Mouse (Mus musculus): ENCODE results near the gene Slc22a12. TPM values are rescaled to one million over a fixed set of nuclear protein-coding genes. Genes with fewer than 3 reads are reported as not detected.

The Slc22a12 gene
- total RNA-seq, 2 experiments from 2014 or later = not detected

DNA sequence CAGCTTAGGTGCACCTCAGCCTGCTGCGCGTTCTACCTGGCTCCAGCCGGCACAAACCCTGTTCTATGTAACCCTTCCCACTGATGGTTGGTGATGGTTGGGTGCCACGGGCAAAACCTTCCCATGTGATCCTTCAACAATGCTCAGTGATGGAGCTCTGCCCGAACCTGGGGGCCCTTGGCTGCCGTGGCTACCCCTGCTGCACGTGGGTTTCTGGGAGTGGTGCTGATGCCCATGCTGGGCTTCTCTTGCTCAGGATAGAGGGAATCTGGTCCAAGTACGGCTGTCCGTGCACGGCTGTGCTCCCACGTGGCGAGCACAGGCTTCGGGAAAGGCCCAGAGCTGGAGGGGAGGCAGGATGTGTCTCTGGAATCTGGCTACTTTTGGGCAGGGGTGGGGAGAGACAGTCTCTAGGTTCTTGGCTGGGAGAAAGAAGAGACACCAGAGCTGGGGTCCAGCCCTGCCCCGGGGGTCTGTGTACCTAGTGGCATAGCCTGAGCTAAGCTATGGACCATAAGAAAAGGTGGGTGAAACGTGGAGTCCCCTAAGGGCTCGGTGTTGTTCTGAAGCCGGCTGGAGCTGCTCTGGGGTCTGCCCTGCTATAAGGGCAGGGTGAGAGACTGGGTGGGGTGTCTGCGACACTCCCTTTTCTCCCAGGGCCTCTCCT is 48.2 kb downstream of the Slc22a12 start:
- ATAC-seq (replicated peaks; ENCODE audit: poor library complexity) = no peak

DNA sequence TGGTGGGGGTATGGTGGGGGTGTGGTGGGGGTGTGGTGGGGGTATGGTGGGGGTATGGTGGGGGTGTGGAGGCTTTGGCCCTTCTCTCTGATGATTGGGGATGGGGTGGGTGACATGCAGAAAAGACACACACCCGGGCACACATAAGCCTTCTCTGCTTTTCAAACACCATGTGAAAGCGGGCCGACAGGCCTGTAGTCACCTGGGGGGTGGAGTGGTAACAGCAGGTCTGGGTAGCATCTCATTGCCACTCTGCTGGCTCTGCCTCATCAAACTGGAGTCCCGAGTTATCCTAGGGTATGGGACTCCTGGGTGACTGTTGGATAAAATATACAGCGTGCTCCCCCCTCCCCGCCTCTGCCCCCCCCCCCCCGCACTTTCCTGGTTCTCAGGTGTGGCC is 48.8 kb downstream of the Slc22a12 start:
- no peak for ATAC-seq (replicated peaks; ENCODE audit: poor library complexity)

DNA sequence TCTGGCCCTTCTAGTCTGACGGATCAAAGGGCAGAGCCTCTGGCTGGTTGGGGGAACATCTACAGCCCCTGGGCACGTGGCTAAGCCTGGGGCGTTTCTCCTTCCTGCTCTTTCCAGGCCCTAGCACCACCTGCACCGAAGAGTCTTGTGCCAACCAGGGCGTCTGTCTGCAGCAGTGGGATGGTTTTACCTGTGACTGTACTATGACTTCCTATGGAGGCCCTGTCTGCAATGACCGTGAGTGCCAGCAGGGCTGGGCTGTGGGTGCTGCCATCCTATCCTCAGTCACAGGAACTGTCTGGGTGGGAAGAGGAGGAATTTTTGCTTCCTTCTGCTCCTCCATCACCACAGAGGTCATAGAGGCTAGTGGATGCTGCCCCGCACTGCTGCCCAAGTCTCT is 49.6 kb downstream of the Slc22a12 start:
- ATAC-seq (replicated peaks; ENCODE audit: poor library complexity) = no peak

DNA sequence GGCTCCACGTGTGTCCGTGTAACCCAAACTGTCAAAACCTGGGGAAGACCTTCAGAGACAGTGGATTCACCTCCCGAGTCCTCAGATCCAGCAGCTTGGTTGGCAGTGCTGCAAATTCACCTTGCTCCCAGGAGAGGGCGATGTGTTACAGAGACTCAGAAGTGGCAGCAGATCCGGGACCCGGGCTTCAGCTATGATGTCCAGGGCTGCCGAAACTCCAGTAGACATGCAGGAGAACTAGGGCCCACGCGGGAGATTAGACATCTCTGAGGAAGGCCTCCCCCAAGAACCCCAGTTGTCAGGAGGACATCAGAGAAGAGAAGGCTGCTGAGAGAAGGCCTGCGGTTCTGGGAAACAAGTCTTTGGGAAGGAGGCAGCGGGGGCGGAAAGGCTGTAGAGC is 50.7 kb downstream of the Slc22a12 start:
- 0 out of 2 replicates have a peak, but pooled peaks have one; percentile 35 for ATAC-seq (replicated peaks; ENCODE audit: poor library complexity)

DNA sequence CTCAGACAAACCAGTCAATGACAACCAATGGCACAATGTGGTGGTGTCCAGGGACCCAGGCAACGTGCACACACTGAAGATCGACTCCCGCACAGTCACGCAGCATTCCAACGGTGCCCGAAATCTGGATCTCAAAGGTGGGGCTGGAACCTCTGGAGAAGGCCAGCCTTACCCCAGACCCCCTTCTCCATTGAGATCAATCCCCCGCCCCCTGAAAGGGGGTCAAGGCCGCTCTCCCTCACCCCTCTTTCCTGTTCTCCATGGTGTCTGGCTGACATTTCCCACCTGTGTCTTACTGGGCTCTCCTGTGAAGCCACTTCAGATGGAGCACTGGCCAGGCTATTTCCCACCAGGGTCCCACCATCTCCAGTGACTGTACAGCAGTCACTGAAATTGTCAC is 51.3 kb downstream of the Slc22a12 start:
- no peak for ATAC-seq (replicated peaks; ENCODE audit: poor library complexity)

DNA sequence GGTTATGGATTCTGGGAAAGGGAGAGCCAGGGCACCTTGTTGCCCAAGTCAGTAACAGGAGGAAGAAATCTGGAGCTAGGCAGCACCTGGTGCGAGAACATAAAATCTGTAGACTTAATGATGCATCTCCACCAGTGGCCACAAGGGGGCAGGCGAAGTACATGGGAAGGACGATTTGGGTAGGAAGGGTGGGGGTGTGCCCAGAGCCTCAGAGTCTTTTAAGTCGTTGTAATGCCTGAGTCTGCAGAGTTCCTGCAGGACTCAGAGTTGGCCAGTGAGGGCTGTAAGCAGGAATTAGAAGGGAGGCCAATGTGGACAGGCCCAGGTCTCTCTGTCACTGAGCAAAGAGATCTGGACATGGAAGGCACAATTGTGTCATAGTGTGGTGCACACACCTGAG is 53.8 kb downstream of the Slc22a12 start:
- ATAC-seq (replicated peaks; ENCODE audit: poor library complexity) = peak; percentile 83

Other genes with a start within 250 kb of the Slc22a12 start
- 1.3 and 2.0 TPM in 2 replicates for gene Cdc42bpg, start 236.6 kb downstream of the Slc22a12 start, total RNA-seq (2015)
- 3.2 and 3.5 TPM in 2 replicates for gene Cdc42bpg, start 236.6 kb downstream of the Slc22a12 start, total RNA-seq (2017)
- gene Men1, start 208.1 kb downstream of the Slc22a12 start, total RNA-seq (2015) = 22.9 and 23.6 TPM in 2 replicates
- 27.2 and 27.9 TPM in 2 replicates for gene Men1, start 208.1 kb downstream of the Slc22a12 start, total RNA-seq (2017)
- gene Map4k2, start 201.9 kb downstream of the Slc22a12 start, total RNA-seq (2015) = 15.8 and 16.3 TPM in 2 replicates
- gene Map4k2, start 201.9 kb downstream of the Slc22a12 start, total RNA-seq (2017) = 30.5 and 45.4 TPM in 2 replicates
- 268 and 287 TPM in 2 replicates for gene Sf1, start 179.3 kb downstream of the Slc22a12 start, total RNA-seq (2015)
- 156 and 192 TPM in 2 replicates for gene Sf1, start 179.3 kb downstream of the Slc22a12 start, total RNA-seq (2017)
- gene Pygm, start 158.6 kb downstream of the Slc22a12 start, total RNA-seq (2015) = 0.30 and 1.5 TPM in 2 replicates
- gene Pygm, start 158.6 kb downstream of the Slc22a12 start, total RNA-seq (2017) = 0.47 TPM in 1 of 2 replicates, not detected in the other
- 223 and 244 TPM in 2 replicates for gene Rasgrp2, start 143.7 kb downstream of the Slc22a12 start, total RNA-seq (2015)
- 283 and 290 TPM in 2 replicates for gene Rasgrp2, start 143.7 kb downstream of the Slc22a12 start, total RNA-seq (2017)
- gene Nrxn2, start 124.3 kb downstream of the Slc22a12 start, total RNA-seq (2015) = not detected in 2 replicates
- gene Nrxn2, start 124.3 kb downstream of the Slc22a12 start, total RNA-seq (2017) = not detected in 2 replicates